Mouse (Mus musculus) hindbrain, embryonic 15.5 days (tissue): ENCODE results near the gene Tpbgl. TPM values are rescaled to one million over a fixed set of nuclear protein-coding genes. Genes with fewer than 3 reads are reported as not detected.
A peak's percentile ranks its signal among the peaks of the same experiment; 100 is the strongest.

Experiments used
- ATAC-seq: fragments of 200-750 bp; cut with Nextera tagmentation; 2 replicates; pipeline ENCODE4 v1.8.0; 2017; ENCODE audit warnings: low read depth, moderate number of reproducible peaks, moderate TSS enrichment; ENCODE audit not compliant: low FRiP score
- H3K27ac ChIP-seq: fragments of 300-500 bp; sonication (generic); replicated peaks from 2 replicates; pipeline ENCODE4 v1.5.1; 2015; ENCODE audit warnings: mild to moderate bottlenecking, inconsistent platforms
- H3K27me3 ChIP-seq: fragments of 300-500 bp; sonication (generic); 2 replicates; pipeline ENCODE4 v1.6.1; 2015; ENCODE audit warnings: control low read depth, inconsistent platforms
- H3K36me3 ChIP-seq: fragments of 300-500 bp; sonication (generic); 2 replicates; pipeline ENCODE4 v1.6.1; 2015; ENCODE audit warnings: control low read depth, inconsistent platforms
- H3K4me1 ChIP-seq: fragments of 300-500 bp; sonication (generic); replicated peaks from 2 replicates; pipeline ENCODE4 v1.6.1; 2015; ENCODE audit warnings: control low read depth, inconsistent platforms
- H3K4me2 ChIP-seq: fragments of 300-500 bp; sonication (generic); 2 replicates; pipeline ENCODE4 v1.6.1; 2015; ENCODE audit warnings: moderate library complexity, mild to moderate bottlenecking, inconsistent platforms
- H3K4me3 ChIP-seq: fragments of 300-500 bp; sonication (generic); 2 replicates; pipeline ENCODE4 v1.5.1; 2015; ENCODE audit warnings: mild to moderate bottlenecking, inconsistent platforms
- H3K9ac ChIP-seq: fragments of 300-500 bp; sonication (generic); 2 replicates; pipeline ENCODE4 v1.6.1; 2015; ENCODE audit warnings: inconsistent platforms
- H3K9me3 ChIP-seq: fragments of 300-500 bp; sonication (generic); 2 replicates; pipeline ENCODE4 v1.6.1; 2016; ENCODE audit warnings: control low read depth, inconsistent platforms
- WGBS: fragments of 180-500 bp; shearing (Covaris S2); methylation state at CpG from one replicate; pipeline ENCODE4 v1.1.7; 2015; 5-methylcytosine and 5-hydroxymethylcytosine counted together
- polyA plus RNA-seq: library from polyadenylated mRNA; unstranded; fragments of >200 nt; fragmentation: Nextera tagmentation; extraction: Ambion mirVana; gene quantifications from 2 replicates; pipeline ENCODE4 v1.2.1, GENCODE M21; 2015

Gene Tpbgl
- polyA plus RNA-seq, 1 experiment from 2014 or later, result 2.4 TPM

- no peak overlapping the region for H3K9ac ChIP-seq
- H3K27ac ChIP-seq, result no peak overlapping the region
- H3K4me2 ChIP-seq, result no peak overlapping the region
- ATAC-seq, result no peak
- no peak overlapping the region for H3K4me3 ChIP-seq
- H3K9me3 ChIP-seq, result no peaks in the 10 kb centered on the region
- no peaks in the 10 kb centered on the region for H3K27me3 ChIP-seq
- no peaks in the 10 kb centered on the region for H3K36me3 ChIP-seq
- peaks cover 12% of the 10 kb centered on the region for H3K4me1 ChIP-seq
- WGBS, result 87% methylated on average over 9 of the region's 9 CpGs
Measured at GRCm38 (mm10) chr7:99663507-99664220, 36.8 kb upstream of the Tpbgl start.

- H3K9ac ChIP-seq, result no peak overlapping the region
- peaks cover 12% of the 10 kb centered on the region for H3K4me1 ChIP-seq
- H3K4me3 ChIP-seq, result no peak overlapping the region
- H3K9me3 ChIP-seq, result no peaks in the 10 kb centered on the region
- H3K27me3 ChIP-seq, result no peaks in the 10 kb centered on the region
- no peak overlapping the region for H3K27ac ChIP-seq
- 72% methylated on average over 2 of the region's 2 CpGs for WGBS
- no peaks in the 10 kb centered on the region for H3K36me3 ChIP-seq
- H3K4me2 ChIP-seq, result no peak overlapping the region
- no peak for ATAC-seq
Measured at GRCm38 (mm10) chr7:99662311-99662710, 35.4 kb upstream of the Tpbgl start.

- no peak overlapping the region for H3K27ac ChIP-seq
- H3K4me3 ChIP-seq, result no peak overlapping the region
- peaks cover 12% of the 10 kb centered on the region for H3K4me1 ChIP-seq
- no peak overlapping the region for H3K9ac ChIP-seq
- 68% methylated on average over 14 of the region's 14 CpGs for WGBS
- no peaks in the 10 kb centered on the region for H3K27me3 ChIP-seq
- no peaks in the 10 kb centered on the region for H3K36me3 ChIP-seq
- no peak overlapping the region for H3K4me2 ChIP-seq
- no peak for ATAC-seq
- H3K9me3 ChIP-seq, result no peaks in the 10 kb centered on the region
Measured at GRCm38 (mm10) chr7:99661571-99662230, 34.8 kb upstream of the Tpbgl start.

- no peak overlapping the region for H3K9ac ChIP-seq
- no peak overlapping the region for H3K4me2 ChIP-seq
- H3K9me3 ChIP-seq, result no peaks in the 10 kb centered on the region
- no peaks in the 10 kb centered on the region for H3K27me3 ChIP-seq
- H3K27ac ChIP-seq, result no peak overlapping the region
- H3K36me3 ChIP-seq, result no peaks in the 10 kb centered on the region
- H3K4me3 ChIP-seq, result no peak overlapping the region
- ATAC-seq, result no peak
- 93% methylated on average over 9 of the region's 9 CpGs for WGBS
- peaks cover 12% of the 10 kb centered on the region for H3K4me1 ChIP-seq
Measured at GRCm38 (mm10) chr7:99661071-99661470, 34.2 kb upstream of the Tpbgl start.

- Histone ChIP-seq H3K9ac (no peak overlapping the region), H3K36me3 (no peaks in the 10 kb centered on the region), H3K4me2 (no peak overlapping the region), H3K4me3 (no peak overlapping the region), H3K27ac (no peak overlapping the region), H3K9me3 (no peaks in the 10 kb centered on the region), H3K4me1 (peaks cover 4% of the 10 kb centered on the region; the same call in 1 of the 2 replicates), H3K27me3 (no peaks in the 10 kb centered on the region)
- 47% methylated on average over 12 of the region's 12 CpGs for WGBS
- ATAC-seq, result 0 out of 2 replicates have a peak, but pooled peaks have one; percentile 46
Measured at GRCm38 (mm10) chr7:99659379-99660029, 32.6 kb upstream of the Tpbgl start.

GRCm38 (mm10) chr7:99654244-99654643 is 27.3 kb upstream of the Tpbgl start:
- no peak overlapping the region for H3K4me2 ChIP-seq
- no peaks in the 10 kb centered on the region for H3K9me3 ChIP-seq
- peaks cover 9% of the 10 kb centered on the region; the same call in 1 of the 2 replicates for H3K4me1 ChIP-seq
- H3K27ac ChIP-seq, result no peak overlapping the region
- ATAC-seq, result no peak
- no peak overlapping the region for H3K9ac ChIP-seq
- H3K27me3 ChIP-seq, result no peaks in the 10 kb centered on the region
- 82% methylated on average over 11 of the region's 11 CpGs for WGBS
- no peak overlapping the region for H3K4me3 ChIP-seq
- no peaks in the 10 kb centered on the region for H3K36me3 ChIP-seq

GRCm38 (mm10) chr7:99649585-99649984 is 22.7 kb upstream of the Tpbgl start:
- H3K4me2 ChIP-seq, result no peak overlapping the region
- ATAC-seq, result no peak

GRCm38 (mm10) chr7:99648623-99649022 is 21.7 kb upstream of the Tpbgl start:
- Histone ChIP-seq H3K4me2 (no peak overlapping the region), H3K4me1 (peaks cover 9% of the 10 kb centered on the region; the same call in 1 of the 2 replicates), H3K4me3 (no peak overlapping the region), H3K9ac (no peak overlapping the region), H3K27me3 (no peaks in the 10 kb centered on the region), H3K27ac (no peak overlapping the region), H3K9me3 (no peaks in the 10 kb centered on the region), H3K36me3 (no peaks in the 10 kb centered on the region)
- WGBS, result 9% methylated on average over 6 of the region's 6 CpGs
- no peak for ATAC-seq

More at GRCm38 (mm10) chr7:99649585-99649984, 22.7 kb upstream of the Tpbgl start:
- Histone ChIP-seq H3K27ac (no peak overlapping the region), H3K27me3 (no peaks in the 10 kb centered on the region), H3K4me3 (no peak overlapping the region), H3K9ac (no peak overlapping the region), H3K9me3 (no peaks in the 10 kb centered on the region), H3K4me1 (peaks cover 9% of the 10 kb centered on the region; the same call in 1 of the 2 replicates), H3K36me3 (no peaks in the 10 kb centered on the region)
- WGBS, result 42% methylated on average over 4 of the region's 4 CpGs

GRCm38 (mm10) chr7:99644701-99645100 is 17.8 kb upstream of the Tpbgl start:
- ATAC-seq, result no peak
- H3K9me3 ChIP-seq, result no peaks in the 10 kb centered on the region
- no peak overlapping the region for H3K9ac ChIP-seq
- WGBS, result 85% methylated on average over 7 of the region's 7 CpGs
- no peaks in the 10 kb centered on the region for H3K36me3 ChIP-seq
- H3K4me2 ChIP-seq, result no peak overlapping the region
- no peak overlapping the region for H3K27ac ChIP-seq
- 0 out of 2 replicates have a peak, but pooled peaks cover 3% of the 10 kb centered on the region for H3K4me1 ChIP-seq
- no peak overlapping the region for H3K4me3 ChIP-seq
- no peaks in the 10 kb centered on the region for H3K27me3 ChIP-seq

GRCm38 (mm10) chr7:99642078-99642477 is 15.2 kb upstream of the Tpbgl start:
- Histone ChIP-seq H3K4me1 (no peaks in the 10 kb centered on the region), H3K9ac (no peak overlapping the region), H3K4me2 (no peak overlapping the region), H3K27ac (no peak overlapping the region), H3K27me3 (no peaks in the 10 kb centered on the region), H3K9me3 (no peaks in the 10 kb centered on the region), H3K4me3 (no peak overlapping the region), H3K36me3 (no peaks in the 10 kb centered on the region)
- no peak for ATAC-seq
- WGBS, result 56% methylated on average over 3 of the region's 3 CpGs

GRCm38 (mm10) chr7:99641245-99641644 is 14.3 kb upstream of the Tpbgl start:
- H3K27me3 ChIP-seq, result no peaks in the 10 kb centered on the region
- H3K9ac ChIP-seq, result no peak overlapping the region
- no peaks in the 10 kb centered on the region for H3K36me3 ChIP-seq
- H3K4me3 ChIP-seq, result no peak overlapping the region
- H3K27ac ChIP-seq, result no peak overlapping the region
- no peaks in the 10 kb centered on the region for H3K4me1 ChIP-seq
- no peaks in the 10 kb centered on the region for H3K9me3 ChIP-seq
- ATAC-seq, result no peak
- WGBS, result 46% methylated on average over 4 of the region's 4 CpGs
- no peak overlapping the region for H3K4me2 ChIP-seq
